Mouse (Mus musculus) T-cell, adult 2 months (primary cell): ENCODE results near the gene Ap1s3.
A peak's percentile ranks its signal among the peaks of the same experiment; 100 is the strongest.
"Not testable (repeated sequence)": the region's sequence is repeated elsewhere in the genome, so short reads cannot be mapped to it uniquely, and the experiment has no call there.

Experiments
- DNase-seq: peaks from one replicate; pipeline ENCODE4 v3.0.0; 2022; ENCODE audit warnings: low spot score

Ap1s3 gene

GRCm38 (mm10) chr1:79664911-79665310 is 6.9 kb downstream of the Ap1s3 start:
- DNase-seq: no peak

DNA sequence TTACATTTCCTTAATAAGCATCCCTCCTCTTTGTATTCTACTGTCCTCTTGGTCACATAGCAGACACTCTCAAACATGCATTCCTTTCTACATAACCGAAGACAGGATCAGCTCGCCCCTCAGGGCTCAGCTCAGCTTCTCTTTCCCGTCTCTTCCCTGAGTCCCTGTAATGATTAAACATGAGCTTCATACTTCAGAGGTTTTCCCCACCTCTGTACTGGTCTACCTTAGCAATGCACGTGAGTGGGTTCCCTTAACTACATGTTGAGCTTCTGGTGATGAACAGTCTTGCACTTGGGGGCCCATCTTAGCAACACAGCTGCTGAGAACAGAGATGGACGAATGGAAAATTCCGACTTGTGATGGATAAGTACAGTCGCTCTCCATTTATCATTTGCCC is 12.2 kb downstream of the Ap1s3 start:
- DNase-seq: no peak

- DNase-seq: no peak
Measured at GRCm38 (mm10) chr1:79657411-79657810, 14.4 kb downstream of the Ap1s3 start.

DNA sequence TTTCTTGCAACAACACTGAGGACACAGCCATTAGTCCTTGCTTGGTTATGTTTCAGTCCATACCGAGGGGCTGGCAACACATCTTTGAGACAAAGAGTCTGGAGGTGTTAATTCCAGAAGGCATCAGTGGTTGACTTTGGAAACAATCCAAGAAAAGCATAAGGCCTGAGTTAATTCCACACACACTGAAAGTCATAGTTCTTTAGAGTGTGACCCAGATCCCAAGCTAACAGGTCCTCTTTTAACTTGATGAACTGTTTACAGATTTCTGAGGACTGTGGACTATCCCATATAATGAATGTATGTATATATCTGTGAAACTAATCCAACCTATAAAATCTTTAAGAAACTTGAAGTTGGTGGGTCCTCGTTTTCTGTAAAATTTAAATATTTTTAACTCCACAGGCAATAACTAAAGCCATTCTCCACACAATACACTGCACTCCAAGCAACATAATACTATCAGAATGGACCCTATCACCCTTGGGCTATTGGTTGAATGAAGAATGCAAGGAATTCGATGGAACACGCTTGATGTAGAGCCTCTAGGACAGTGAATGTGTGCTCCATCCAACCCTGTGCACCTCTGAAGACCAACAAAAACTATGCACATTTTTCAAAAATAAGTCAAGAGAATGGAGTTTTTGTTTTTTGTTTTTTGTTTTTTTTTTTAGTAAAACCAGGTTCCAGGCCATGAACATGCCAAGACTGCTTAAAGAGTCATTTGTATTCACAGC is 15.8 kb downstream of the Ap1s3 start:
- DNase-seq: no peak

DNA sequence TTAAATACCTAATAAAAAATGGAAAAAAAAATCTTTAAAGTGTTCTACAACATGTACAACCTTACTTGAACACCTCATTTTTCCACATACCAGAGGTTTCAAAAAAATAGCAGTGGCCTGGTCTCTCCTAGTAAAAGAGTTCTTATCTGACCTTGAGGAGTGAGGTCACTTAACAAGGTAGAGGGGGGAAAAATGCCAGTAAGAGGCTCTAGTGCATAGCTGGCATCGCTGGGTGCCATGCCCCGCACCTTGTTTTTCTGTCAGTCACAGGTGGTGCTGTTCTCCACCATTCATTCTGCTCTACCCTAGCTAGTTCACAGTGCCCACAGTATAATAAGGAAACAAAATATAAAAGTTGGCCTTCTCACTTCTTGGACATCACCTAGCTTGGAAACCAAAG is 16.8 kb downstream of the Ap1s3 start:
- no peak for DNase-seq

DNA sequence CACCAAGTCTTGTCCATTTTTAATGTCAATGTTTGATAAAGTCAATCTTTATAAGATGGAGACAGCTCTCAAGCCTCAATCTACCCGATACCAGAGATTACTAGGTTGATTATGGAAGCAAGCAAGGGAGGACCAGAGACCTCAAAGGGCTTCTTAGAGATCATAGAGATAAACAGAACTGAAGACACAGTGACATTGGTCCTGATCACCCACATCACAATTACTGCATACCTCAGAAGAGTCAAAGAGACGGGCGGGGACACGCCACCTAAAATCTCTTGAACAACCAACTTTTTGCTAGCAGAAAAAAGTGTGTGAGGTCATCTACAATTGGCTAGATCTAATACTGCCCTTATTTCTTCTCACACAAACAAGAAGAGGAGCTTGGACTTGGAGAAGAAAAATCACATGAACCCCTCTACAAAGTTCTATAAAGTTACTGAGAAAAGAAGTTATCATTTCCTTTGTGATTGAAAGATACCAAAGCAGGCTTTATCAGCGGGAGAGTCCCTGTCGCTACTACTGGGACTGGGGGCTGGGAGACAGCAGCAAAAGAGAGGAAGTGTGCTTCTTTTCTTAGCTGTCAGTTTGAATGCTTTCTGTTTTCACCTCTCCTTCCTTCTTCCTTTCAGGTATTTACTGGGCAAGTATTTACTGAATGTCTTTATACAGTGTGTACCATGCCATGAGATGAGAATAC is 28.2 kb downstream of the Ap1s3 start:
- DNase-seq: peak; percentile 29

- no peak for DNase-seq
Measured at GRCm38 (mm10) chr1:79642680-79643079, 29.1 kb downstream of the Ap1s3 start.

DNA sequence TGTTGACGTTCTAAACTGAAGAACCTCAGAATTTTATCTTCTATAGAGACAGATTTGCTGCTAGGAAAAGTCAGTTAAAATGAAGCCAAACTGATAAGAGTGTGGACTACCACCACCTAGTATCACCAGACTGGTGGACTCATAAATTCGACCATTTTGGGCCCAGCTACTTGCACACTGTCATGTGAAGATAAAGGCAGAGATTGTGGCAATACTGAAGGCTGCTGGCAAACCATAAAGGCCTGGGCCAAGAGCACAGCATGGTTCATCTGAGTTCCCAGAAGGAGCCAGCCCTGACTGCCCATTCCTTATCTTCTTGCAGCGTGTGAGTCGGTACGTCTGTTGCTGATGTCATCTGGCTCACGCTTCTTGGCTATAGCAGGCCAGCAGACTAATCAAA is 30.4 kb downstream of the Ap1s3 start:
- no peak for DNase-seq

DNA sequence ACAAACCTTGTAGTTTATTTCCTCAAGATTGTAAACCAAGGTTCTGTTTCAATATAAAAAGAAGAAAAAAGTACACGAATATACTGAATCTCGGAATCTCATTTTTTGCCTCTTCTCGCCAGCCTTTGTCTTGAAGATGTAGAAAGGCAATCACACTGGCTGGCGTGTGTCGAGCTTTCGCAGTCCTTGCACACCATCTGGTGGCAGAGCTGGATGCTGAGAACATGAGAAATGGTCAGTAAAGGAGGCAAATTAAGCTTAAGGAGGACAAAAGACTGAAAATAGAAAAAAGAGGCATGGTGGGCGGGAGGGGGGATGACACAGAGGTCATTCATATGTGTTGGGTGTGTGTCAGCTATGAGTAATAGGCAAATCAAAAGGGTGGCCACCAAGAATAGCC is 31.6 kb downstream of the Ap1s3 start:
- no peak for DNase-seq

GRCm38 (mm10) chr1:79639683-79640082 is 32.1 kb downstream of the Ap1s3 start:
- DNase-seq: no peak

DNA sequence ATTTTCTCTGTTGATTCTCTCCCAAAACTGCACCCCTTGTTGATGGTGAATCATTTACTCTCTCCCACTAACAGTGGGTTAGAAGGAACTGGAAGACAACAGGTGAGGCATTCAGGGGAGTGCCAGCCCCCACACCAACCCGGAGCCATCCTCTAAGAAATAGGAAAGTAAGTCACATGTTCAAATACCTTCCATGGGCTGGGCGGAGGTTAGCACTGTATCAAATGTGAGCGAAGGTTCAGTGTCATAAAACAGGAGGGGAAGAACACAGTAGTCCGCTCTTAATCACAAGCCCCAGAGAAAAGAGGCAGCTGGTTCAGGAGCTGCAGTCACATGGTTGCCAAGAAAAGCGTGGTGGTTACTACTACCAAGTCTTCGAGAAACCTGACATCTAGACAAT is 32.7 kb downstream of the Ap1s3 start:
- no peak for DNase-seq

DNA sequence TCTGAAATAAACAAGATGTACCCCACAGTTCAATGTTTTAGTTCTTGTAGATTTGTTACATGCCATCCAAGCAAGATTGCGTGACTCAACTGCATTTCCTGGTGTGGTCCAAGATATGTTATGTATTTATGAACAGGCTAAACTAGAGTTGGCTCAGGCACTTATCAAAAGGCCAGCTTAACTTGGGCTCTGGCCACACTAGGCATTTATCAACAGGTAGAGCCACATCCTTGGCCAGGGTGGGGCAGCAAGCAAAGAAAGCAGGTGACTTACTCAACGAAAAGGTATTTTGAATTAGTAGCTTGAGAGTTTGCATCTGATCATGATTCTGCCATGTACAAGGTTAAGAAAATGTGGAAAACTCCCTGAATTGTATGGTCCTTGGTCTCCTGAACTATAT is 34.0 kb downstream of the Ap1s3 start:
- DNase-seq: no peak

- DNase-seq: no peak
Measured at GRCm38 (mm10) chr1:79631521-79631920, 40.3 kb downstream of the Ap1s3 start.

- DNase-seq: no peak
Measured at GRCm38 (mm10) chr1:79629726-79630125, 42.0 kb downstream of the Ap1s3 start.

- no peak for DNase-seq
Measured at GRCm38 (mm10) chr1:79626140-79626539, 45.6 kb downstream of the Ap1s3 start.

- DNase-seq: no peak
Measured at GRCm38 (mm10) chr1:79619434-79619833, 52.3 kb downstream of the Ap1s3 start.

DNA sequence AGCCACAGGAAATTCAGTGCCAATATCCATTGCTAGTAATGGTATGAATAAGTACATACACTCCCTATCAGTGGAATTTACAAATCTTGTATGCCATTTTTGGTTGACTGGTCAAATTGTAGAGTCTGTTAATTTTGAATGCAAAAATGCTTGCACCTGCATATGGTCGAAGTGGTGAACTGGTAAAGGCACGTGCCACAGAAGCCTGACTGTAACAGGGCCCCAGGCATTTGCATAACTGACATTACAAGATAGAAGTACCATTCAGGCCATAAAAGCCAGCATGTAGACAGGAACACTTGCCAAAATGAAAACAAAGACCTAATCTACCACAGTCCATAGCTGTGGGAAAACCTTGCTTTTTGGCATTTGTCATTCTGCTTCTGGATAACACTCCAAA is 55.3 kb downstream of the Ap1s3 start:
- no peak for DNase-seq

- no peak for DNase-seq
Measured at GRCm38 (mm10) chr1:79614456-79614855, 57.3 kb downstream of the Ap1s3 start.

GRCm38 (mm10) chr1:79611271-79611670 is 60.5 kb downstream of the Ap1s3 start:
- not testable (repeated sequence) for DNase-seq

DNA sequence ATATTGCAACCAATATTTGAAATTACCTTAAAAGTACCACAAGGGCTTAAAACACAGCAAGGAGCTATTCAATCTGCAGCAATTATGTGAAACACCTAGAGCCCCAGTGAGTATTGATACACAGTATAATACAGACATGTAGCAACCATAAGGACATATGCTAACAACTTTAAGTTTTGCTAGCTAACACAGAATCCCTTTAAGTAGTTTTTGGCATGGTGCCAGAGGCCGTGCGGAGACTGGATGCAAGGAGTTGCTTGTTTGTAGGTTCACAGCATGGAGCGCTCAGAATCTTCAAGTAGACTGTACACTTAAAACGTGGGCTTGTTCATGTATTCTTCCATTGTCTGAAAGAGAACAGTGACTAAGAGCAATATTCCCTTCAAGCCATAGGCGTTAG is 62.9 kb downstream of the Ap1s3 start:
- DNase-seq: not testable (repeated sequence)

- no peak for DNase-seq
Measured at GRCm38 (mm10) chr1:79602500-79602899, 69.3 kb downstream of the Ap1s3 start.

- DNase-seq: no peak
Measured at GRCm38 (mm10) chr1:79598385-79599178, 73.2 kb downstream of the Ap1s3 start.

DNA sequence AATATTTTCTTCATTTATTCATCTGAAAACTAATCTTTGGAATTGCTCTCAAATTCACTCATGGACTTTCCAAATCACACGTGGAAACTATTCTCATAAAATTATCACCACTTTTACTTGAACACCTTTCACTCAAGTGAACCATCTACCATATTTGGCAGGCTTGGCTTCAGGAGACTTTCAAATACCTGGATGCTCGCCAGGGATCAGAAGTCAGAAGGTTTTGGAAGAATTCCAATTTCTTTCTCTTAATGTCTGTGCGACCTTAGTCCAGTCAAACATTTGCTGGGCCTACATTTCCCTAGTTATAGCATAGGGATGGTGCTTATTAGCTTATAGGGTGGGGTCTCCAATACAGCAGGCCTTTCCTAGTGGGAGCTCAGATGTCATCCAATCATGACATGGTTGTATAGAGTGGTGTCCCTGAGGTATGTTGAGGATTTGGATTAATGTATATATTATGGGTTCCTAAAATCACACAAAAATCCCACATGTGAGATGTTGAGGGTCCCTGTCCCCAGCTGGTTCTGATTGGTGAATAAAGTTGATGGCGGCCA is 79.0 kb downstream of the Ap1s3 start:
- DNase-seq: no peak
